Mouse (Mus musculus) adrenal gland, adult (tissue): ENCODE data around the gene Smarcd3.
A peak's percentile ranks its signal among the peaks of the same experiment; 100 is the strongest.
"Not testable (repeated sequence)": the region's sequence is repeated elsewhere in the genome, so short reads cannot be mapped to it uniquely, and the experiment has no call there.

ENCODE experiments used
- DNase-seq, 2 experiments: peaks; one replicate each; pipeline ENCODE4 v3.0.0; 2022 to 2023; ENCODE audit warnings: low spot score in 1 of 2; ENCODE audit not compliant: inconsistent age in 2 of 2

The Smarcd3 gene

GRCm38 (mm10) chr5:24577183-24577929, 46.9 kb downstream of the Smarcd3 start, which contains the start of gene Abcf2:
Abcf2 (minus strand) TSS chr5:24577467.
- DNase-seq: peak; percentile 100

DNA sequence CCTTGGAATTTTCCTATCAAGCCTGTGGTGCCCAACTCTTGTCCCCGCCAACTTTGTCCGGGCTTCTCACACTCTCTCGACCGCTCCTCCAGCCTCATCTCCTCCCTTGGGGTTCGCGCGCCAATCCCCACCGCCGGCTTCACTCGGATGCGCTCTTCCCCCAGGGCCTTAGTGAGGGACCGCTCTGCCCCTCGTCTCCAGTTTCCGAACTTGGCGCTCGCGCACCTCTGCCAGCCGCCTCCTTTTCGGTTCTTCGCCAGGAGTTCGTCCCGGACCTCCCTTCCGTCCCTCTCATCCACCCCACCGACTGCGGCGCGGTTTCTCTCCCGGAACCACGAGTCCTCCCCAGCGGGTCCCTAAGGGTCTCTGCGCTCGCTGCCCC, 47.4 kb downstream of the Smarcd3 start:
- no peak for DNase-seq

GRCm38 (mm10) chr5:24575948-24576347, 48.3 kb downstream of the Smarcd3 start:
- DNase-seq: no peak

- no peak for DNase-seq
These were observed 67.5 kb downstream of the Smarcd3 start, which contains the start of gene 4931409K22Rik for GRCm38 (mm10) chr5:24556709-24557108. 4931409K22Rik (minus strand) TSS chr5:24556809.

- not testable (repeated sequence) for DNase-seq
These were observed 68.9 kb downstream of the Smarcd3 start for GRCm38 (mm10) chr5:24555335-24555734.

DNA sequence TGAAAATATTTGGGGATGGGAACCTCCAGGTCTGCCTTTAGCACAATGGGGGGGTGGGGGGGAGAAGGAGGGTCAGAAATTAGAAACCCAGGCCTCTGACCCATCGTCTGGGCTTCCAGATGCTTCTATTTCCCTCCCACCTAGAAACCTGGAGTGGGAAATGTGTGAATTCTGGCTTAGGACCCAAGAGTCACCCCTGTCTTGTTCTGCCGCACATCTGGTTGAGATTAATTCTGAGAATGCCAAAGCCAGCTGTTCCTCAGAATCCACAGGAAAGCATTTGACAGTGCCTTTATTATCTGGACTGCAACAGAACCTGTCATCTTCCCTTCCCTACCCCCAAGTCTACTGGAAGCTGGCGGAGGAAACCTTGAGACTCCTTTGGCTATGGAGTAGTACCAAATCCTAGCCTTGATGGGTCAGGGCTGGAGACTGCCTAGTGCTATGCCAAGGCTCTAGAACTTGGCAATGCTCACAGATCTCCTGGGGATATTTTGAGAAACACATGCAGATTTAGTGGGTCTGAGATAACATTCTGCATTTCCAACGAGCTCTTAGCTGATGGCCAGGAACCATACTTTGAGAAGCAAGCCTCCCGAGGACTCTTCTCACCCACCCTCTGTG, 70.5 kb downstream of the Smarcd3 start:
- DNase-seq: peak in 1 of 2 experiments; percentile 68

DNA sequence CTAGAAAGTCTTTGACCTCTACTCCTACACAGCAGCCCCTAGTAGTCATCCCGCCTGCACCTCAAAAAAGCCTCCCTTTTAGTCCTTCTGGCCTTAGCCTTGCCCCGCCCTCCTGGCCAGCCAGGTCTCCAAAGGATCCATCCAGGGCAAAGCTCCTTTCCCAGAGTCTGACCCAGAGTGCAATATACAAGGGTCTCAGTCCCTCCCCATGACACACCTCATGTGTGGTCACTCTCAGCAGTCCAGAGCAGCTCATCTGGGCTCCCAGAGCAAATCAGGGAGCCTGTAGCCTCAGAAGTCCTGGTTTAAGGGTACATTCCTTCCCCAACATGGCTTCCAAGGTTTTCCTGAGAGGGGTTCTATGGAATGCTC, 72.9 kb downstream of the Smarcd3 start:
- DNase-seq: no peak

GRCm38 (mm10) chr5:24550598-24551316, 73.5 kb downstream of the Smarcd3 start:
- DNase-seq: no peak

GRCm38 (mm10) chr5:24542643-24543042, 81.6 kb downstream of the Smarcd3 start:
- no peak for DNase-seq

DNA sequence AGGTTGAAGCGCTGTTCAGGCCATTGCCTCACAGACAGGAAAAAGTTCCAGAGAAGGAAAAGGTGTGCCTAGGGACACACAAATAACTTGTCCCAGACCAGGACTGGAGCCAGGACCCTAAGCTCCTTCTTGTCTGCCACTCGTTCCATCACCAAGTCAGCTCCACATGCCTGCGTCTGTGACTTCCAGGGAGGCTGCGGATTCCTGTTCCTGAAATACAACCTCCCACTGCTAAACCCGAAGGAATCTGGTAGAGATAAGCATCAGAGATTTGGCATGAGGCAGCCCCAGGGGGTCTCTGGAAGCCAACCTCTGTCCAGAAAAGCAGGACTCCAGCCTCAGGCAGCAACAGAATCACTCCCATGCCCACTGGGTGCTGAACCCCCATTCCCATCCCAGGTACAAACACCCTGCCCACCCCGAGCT, 83.1 kb downstream of the Smarcd3 start:
- DNase-seq: no peak
